Mouse (Mus musculus) bone marrow, adult 2 months (tissue): ENCODE measurements around the gene 1700056E22Rik.

Experiments used
- CTCF ChIP-seq: fragments of 200-500 bp; IDR thresholded peaks from 2 replicates; pipeline ENCODE4 v1.5.1; 2011; ENCODE audit warnings: low read length, control low read depth; ENCODE audit not compliant: control insufficient read depth, insufficient read depth
- POLR2A ChIP-seq: fragments of 200-500 bp; IDR thresholded peaks from 2 replicates; pipeline ENCODE4 v1.6.1; 2011; ENCODE audit warnings: low read depth, mild to moderate bottlenecking, control low read depth, low read length, borderline replicate concordance; ENCODE audit not compliant: control insufficient read depth

GRCm38 (mm10) chr1:184027039-184027438, 7.1 kb downstream of the 1700056E22Rik start:
- TF ChIP-seq CTCF (no peak), POLR2A (no peak)
